In genomic region chr5:121254977-121255376, GRCm38 (mm10) we compare ENCODE assay signal across 24 mouse cellular contexts. TPM values are rescaled to one million over a fixed set of nuclear protein-coding genes. Genes with fewer than 3 reads are reported as not detected.
DNase-seq lines count a peak whose midpoint lies in the region; ATAC-seq and TF ChIP-seq lines count a peak whose summit lies in the region.
"Had no signal": no experiment of that assay in that cellular context is flagged by ENCODE, and none has a peak within 500 bp of the region (broad histone marks: within the 10 kb centered on the region; RNA-seq: fewer than 3 reads in every experiment).

No protein-coding gene starts in this region.

- H3K4me2 ChIP-seq in lung, postnatal 0 days (replicated peaks; ENCODE audit: low read depth, low read length): no peak overlapping the region
- no peak overlapping the region for H3K4me2 ChIP-seq in CH12.LX (ENCODE audit: insufficient read depth, low read depth, poor library complexity, severe bottlenecking)
- no peak overlapping the region for H3K4me2 ChIP-seq in liver, postnatal 0 days (ENCODE audit: low read depth, low read length)
- H3K4me2 ChIP-seq: forebrain, embryonic 13.5 days; heart, embryonic 12.5 days; hindbrain, embryonic 14.5 days; limb, embryonic 13.5 days; liver, embryonic 15.5 days; midbrain, embryonic 15.5 days had no signal

- dilution Hi-C loops in CH12.LX (cut with MboI; ENCODE audit: extremely low pct_ligation_motif_present, extremely low pct_unique_long_range_greater_than_20kb, low sequenced_read_pairs): no loop called here

- no peaks in the 10 kb centered on the region for H3K79me2 ChIP-seq in CH12.LX (replicated peaks; ENCODE audit: control insufficient read depth, extremely low read depth, insufficient read depth, poor library complexity, severe bottlenecking)

- no peaks in the 10 kb centered on the region for H3K4me1 ChIP-seq in lung, postnatal 0 days (ENCODE audit: insufficient read depth, low read depth, low read length)
- H3K4me1 ChIP-seq in CH12.LX (ENCODE audit: control insufficient read depth in 1 of 2, insufficient read depth in 2 of 2): peaks cover 4 to 49% of the 10 kb centered on the region in 2 experiments
- peaks cover 10% of the 10 kb centered on the region for H3K4me1 ChIP-seq in liver, postnatal 0 days (ENCODE audit: insufficient read depth)
- H3K4me1 ChIP-seq: forebrain, embryonic 13.5 days; limb, embryonic 13.5 days; midbrain, embryonic 10.5 days; midbrain, embryonic 15.5 days had no signal

- H3K4me3 ChIP-seq in lung, postnatal 0 days (ENCODE audit: low read depth, low read length): no peak overlapping the region
- no peak overlapping the region for H3K4me3 ChIP-seq in CH12.LX (replicated peaks in 1 of 3; ENCODE audit: low read depth in 2 of 3, low read length in 2 of 3, poor library complexity in 1 of 3)
- no peak overlapping the region for H3K4me3 ChIP-seq in liver, postnatal 0 days (ENCODE audit: low read depth, low read length)
- no peak overlapping the region for H3K4me3 ChIP-seq in left cerebral cortex, adult 2 months
- H3K4me3 ChIP-seq: forebrain, embryonic 13.5 days; heart, embryonic 12.5 days; limb, embryonic 13.5 days; liver, embryonic 15.5 days; midbrain, embryonic 10.5 days; midbrain, embryonic 15.5 days had no signal

- DNase-seq in lung, postnatal 0 days (ENCODE audit: low spot score): peak; percentile 21
- no peak for DNase-seq in lung, postnatal 14 days
- DNase-seq in CH12.LX (ENCODE audit: extremely low read depth): peak; percentile 44
- no peak for DNase-seq in liver, postnatal 0 days
- no peak for DNase-seq in left cerebral cortex, adult 2 months (ENCODE audit: extremely low spot score in 1 of 2, low spot score in 2 of 2)
- no peak for DNase-seq in embryo, embryonic 9.5 days (ENCODE audit: extremely low spot score)
- DNase-seq: adrenal gland, postnatal 10 days; gastrocnemius, postnatal 14 days; heart, adult 11 months; heart, postnatal 4 days; kidney, postnatal 14 days; right cerebral cortex, adult 18-20 months; spleen, adult 18-20 months; thymus, postnatal 14 days had no signal

- no peak for TF ChIP-seq POLR2A in CH12.LX (IDR thresholded peaks at IDR 0.05; ENCODE audit: low read depth, low read length)

- H3K9me3 ChIP-seq in lung, postnatal 0 days (ENCODE audit: low read length): no peaks in the 10 kb centered on the region
- H3K9me3 ChIP-seq in CH12.LX (replicated peaks; ENCODE audit: low read length): no peaks in the 10 kb centered on the region
- no peaks in the 10 kb centered on the region for H3K9me3 ChIP-seq in liver, postnatal 0 days (ENCODE audit: low read length)
- H3K9me3 ChIP-seq: forebrain, embryonic 13.5 days; heart, embryonic 12.5 days; limb, embryonic 13.5 days; liver, embryonic 15.5 days; midbrain, embryonic 10.5 days; midbrain, embryonic 15.5 days had no signal

- TF ChIP-seq EP300 in lung, postnatal 0 days (IDR thresholded peaks at IDR 0.05): no peak
- no peak for TF ChIP-seq EP300 in CH12.LX (IDR thresholded peaks at IDR 0.05; ENCODE audit: low read length)
- no peak for TF ChIP-seq EP300 in liver, postnatal 0 days (IDR thresholded peaks at IDR 0.05; ENCODE audit: low read depth)

- no peak overlapping the region for H3K9ac ChIP-seq in lung, postnatal 0 days (replicated peaks; ENCODE audit: low read depth)
- H3K9ac ChIP-seq in CH12.LX (ENCODE audit: insufficient read depth, low read depth): no peak overlapping the region
- H3K9ac ChIP-seq in liver, postnatal 0 days (replicated peaks): no peak overlapping the region
- H3K9ac ChIP-seq: forebrain, embryonic 13.5 days; heart, embryonic 12.5 days; hindbrain, embryonic 14.5 days; limb, embryonic 13.5 days; liver, embryonic 15.5 days; midbrain, embryonic 15.5 days had no signal

- TF ChIP-seq CTCF in lung, postnatal 0 days (IDR thresholded peaks at IDR 0.05): no peak
- TF ChIP-seq CTCF in CH12.LX (conservative IDR thresholded peaks at IDR 0.05 in 1 of 2, IDR thresholded peaks at IDR 0.05 in 1 of 2; ENCODE audit: low read depth in 2 of 2, low read length in 2 of 2): no peak
- TF ChIP-seq CTCF in liver, postnatal 0 days (IDR thresholded peaks at IDR 0.05; ENCODE audit: low read depth): no peak
- TF ChIP-seq CTCF in left cerebral cortex, adult 2 months (IDR thresholded peaks at IDR 0.05): no peak

- no peak for ATAC-seq in lung, postnatal 0 days
- ATAC-seq in liver, postnatal 0 days: no peak
- peak; percentile 44; the same call in 1 of the 2 replicates for ATAC-seq in monocyte, adult 5-6 weeks (replicated peaks; ENCODE audit: insufficient number of reproducible peaks, low FRiP score, low TSS enrichment, poor library complexity, severe bottlenecking)
- ATAC-seq: forebrain, embryonic 13.5 days; intestine, postnatal 0 days; midbrain, embryonic 15.5 days; Patski had no signal

- no peak for TF ChIP-seq RAD21 in CH12.LX (IDR thresholded peaks at IDR 0.05; ENCODE audit: low read depth, low read length)

- H3K36me3 ChIP-seq in lung, postnatal 0 days (ENCODE audit: insufficient read depth, low read length): peaks cover 4% of the 10 kb centered on the region; the same call in 1 of the 2 replicates
- H3K36me3 ChIP-seq in CH12.LX (replicated peaks in 1 of 2; ENCODE audit: control insufficient read depth in 1 of 2, insufficient read depth in 1 of 2, low read length in 1 of 2): peaks cover 20 to 46% of the 10 kb centered on the region in 2 experiments
- peaks cover 50% of the 10 kb centered on the region for H3K36me3 ChIP-seq in liver, postnatal 0 days (replicated peaks; ENCODE audit: insufficient read depth, low read length)

- intact Hi-C loops in left cerebral cortex, adult 2 months (cut with DNase I): no loop called here

- no peaks in the 10 kb centered on the region for H3K27me3 ChIP-seq in lung, postnatal 0 days (replicated peaks; ENCODE audit: insufficient read depth, low read length)
- H3K27me3 ChIP-seq in CH12.LX (replicated peaks): no peaks in the 10 kb centered on the region
- no peaks in the 10 kb centered on the region for H3K27me3 ChIP-seq in liver, postnatal 0 days (ENCODE audit: insufficient read depth, low read length)
- H3K27me3 ChIP-seq: forebrain, embryonic 13.5 days; heart, embryonic 12.5 days; limb, embryonic 13.5 days; liver, embryonic 15.5 days; midbrain, embryonic 15.5 days; Patski had no signal

- 88% methylated on average over 7 of the region's 7 CpGs for WGBS in lung, postnatal 0 days
- 83% methylated on average over 7 of the region's 7 CpGs for WGBS in liver, postnatal 0 days (ENCODE audit: insufficient replicate concordance)

- no peak overlapping the region for H3K27ac ChIP-seq in lung, postnatal 0 days (ENCODE audit: low read length)
- no peak overlapping the region for H3K27ac ChIP-seq in CH12.LX (ENCODE audit: insufficient read depth, low read depth)
- H3K27ac ChIP-seq in liver, postnatal 0 days (ENCODE audit: low read depth): 0 out of 2 replicates have a peak overlapping the region, but pooled peaks have one; percentile 22
- H3K27ac ChIP-seq in left cerebral cortex, adult 2 months: no peak overlapping the region
- H3K27ac ChIP-seq: forebrain, embryonic 13.5 days; hindbrain, embryonic 14.5 days; limb, embryonic 13.5 days; midbrain, embryonic 10.5 days; midbrain, embryonic 15.5 days had no signal

- in situ Hi-C loops in CH12.LX (cut with MboI; ENCODE audit: low pct_ligation_motif_present, low pct_unique_long_range_greater_than_20kb, low sequenced_read_pairs): no loop called here

TF ChIP-seq in CH12.LX, 34 proteins besides CTCF, POLR2A, EP300 and RAD21:
- TF ChIP-seq IRF4 (IDR thresholded peaks at IDR 0.05; ENCODE audit: low read depth, low read length): peak; percentile 50; the same call in 1 of the 2 replicates
- TF ChIP-seq JUND (conservative IDR thresholded peaks at IDR 0.05; ENCODE audit: low read depth, low read length): no peak

RNA-seq across cellular contexts. Expression of gene Hectd4, which starts 35.0 kb away (rescaled TPM):
- polyA plus RNA-seq in lung, postnatal 0 days (2015; fragmentation: Nextera tagmentation; extraction: Ambion mirVana): 2.5 and 2.8 TPM in 2 replicates
- total RNA-seq in CH12.LX (2012; rRNA removed): 6.8 and 7.8 TPM in 2 replicates
- 0.89 and 2.1 TPM in 2 replicates for total RNA-seq in CH12.LX (2014; rRNA removed)
- 4.3 and 6.0 TPM in 2 replicates for polyA plus RNA-seq in CH12.LX (2012; ENCODE audit: insufficient read length, low read depth)
- 3.3 and 3.6 TPM in 2 replicates for polyA plus RNA-seq in liver, postnatal 0 days (2015; fragmentation: Nextera tagmentation; extraction: Ambion mirVana)
- total RNA-seq in monocyte, adult 5-6 weeks (2017): 9.9 to 34.1 TPM (median 19.9 TPM) in 3 replicates
- 100 to 1,000 TPM; 186 to 205 TPM for total RNA-seq in left cerebral cortex, adult 2 months (2021)

RNA-seq across cellular contexts. Expression of gene Rpl6, which starts 50.7 kb away (rescaled TPM):
- 373 and 397 TPM in 2 replicates for polyA plus RNA-seq in lung, postnatal 0 days (2015; fragmentation: Nextera tagmentation; extraction: Ambion mirVana)
- total RNA-seq in CH12.LX (2012; rRNA removed) (2,694 and 2,801 TPM in 2 replicates), CH12.LX (2014; rRNA removed) (2,433 and 2,576 TPM in 2 replicates)
- polyA plus RNA-seq in CH12.LX (2012; ENCODE audit: insufficient read length, low read depth): 2,607 and 2,835 TPM in 2 replicates
- polyA plus RNA-seq in liver, postnatal 0 days (2015; fragmentation: Nextera tagmentation; extraction: Ambion mirVana): 315 and 325 TPM in 2 replicates
- total RNA-seq in monocyte, adult 5-6 weeks (2017): 599 to 801 TPM (median 613 TPM) in 3 replicates
- 100 to 1,000 TPM; 412 to 420 TPM for total RNA-seq in left cerebral cortex, adult 2 months (2021)

Comparison
In these comparisons a context has a peak if more than half of its experiments do, and no peak if none do; other contexts are left out.
1. DNase-seq: peak in lung, postnatal 0 days (single experiment) and CH12.LX (single experiment); none in lung, postnatal 14 days (single experiment), liver, postnatal 0 days (single experiment), left cerebral cortex, adult 2 months (0 of 2) and embryo, embryonic 9.5 days (single experiment).